Mouse (Mus musculus) brain, embryonic 14.5 days (tissue): ENCODE results near the gene Dcakd. TPM values are rescaled to one million over a fixed set of nuclear protein-coding genes. Genes with fewer than 3 reads are reported as not detected.
A peak's percentile ranks its signal among the peaks of the same experiment; 100 is the strongest.
"Not testable (repeated sequence)": the region's sequence is repeated elsewhere in the genome, so short reads cannot be mapped to it uniquely, and the experiment has no call there.

Source experiments
- DNase-seq: peaks from one replicate; pipeline ENCODE4 v3.0.0-alpha.2; 2011; ENCODE audit warnings: low read depth
- CTCF ChIP-seq: fragments of 200-500 bp; IDR thresholded peaks from 2 replicates; pipeline ENCODE4 v1.5.1; 2012; ENCODE audit warnings: inconsistent platforms, mild to moderate bottlenecking, moderate library complexity, borderline replicate concordance; ENCODE audit not compliant: insufficient read depth, insufficient read length; ENCODE audit errors: extremely low read depth
- POLR2A ChIP-seq: fragments of 200-500 bp; IDR thresholded peaks from 2 replicates; pipeline ENCODE4 v1.6.1; 2012; ENCODE audit warnings: mild to moderate bottlenecking, inconsistent platforms, borderline replicate concordance; ENCODE audit not compliant: poor library complexity, insufficient read depth, insufficient read length, severe bottlenecking; ENCODE audit errors: extremely low read depth
- polyA plus RNA-seq: library from polyadenylated mRNA; depleted of rRNA; stranded (reverse); fragments of >200 nt; gene quantifications from 2 replicates; pipeline ENCODE4 v1.2.3, GENCODE M21; 2012

Dcakd gene
- polyA plus RNA-seq, 1 experiment = 262 TPM

- DNase-seq = peak; percentile 72
Measured at GRCm38 (mm10) chr11:102992940-102993339, 35.2 kb downstream of the Dcakd start.

GRCm38 (mm10) chr11:102991681-102992080 lies 36.5 kb downstream of the Dcakd start:
- no peak for TF ChIP-seq CTCF
- peak; percentile 61 for DNase-seq

More at GRCm38 (mm10) chr11:102992940-102993339, 35.2 kb downstream of the Dcakd start:
- peak; percentile 88 for TF ChIP-seq CTCF
- TF ChIP-seq POLR2A = no peak

GRCm38 (mm10) chr11:102990152-102990663 lies 37.9 kb downstream of the Dcakd start:
- peak; percentile 51 for DNase-seq
- TF ChIP-seq POLR2A = no peak
- TF ChIP-seq CTCF = peak; percentile 43; the same call in 1 of the 2 replicates

- no peak for DNase-seq
- TF ChIP-seq POLR2A = no peak
- TF ChIP-seq CTCF = no peak
Measured at GRCm38 (mm10) chr11:102989641-102990151, 38.4 kb downstream of the Dcakd start.

- TF ChIP-seq CTCF = no peak
- TF ChIP-seq POLR2A = no peak
- DNase-seq = no peak
Measured at GRCm38 (mm10) chr11:102985160-102985559, 43.0 kb downstream of the Dcakd start.

- no peak for DNase-seq
- no peak for TF ChIP-seq POLR2A
- no peak for TF ChIP-seq CTCF
Measured at GRCm38 (mm10) chr11:102984615-102985014, 43.5 kb downstream of the Dcakd start.

- no peak for DNase-seq
- no peak for TF ChIP-seq POLR2A
- no peak for TF ChIP-seq CTCF
Measured at GRCm38 (mm10) chr11:102984086-102984485, 44.0 kb downstream of the Dcakd start.

- TF ChIP-seq POLR2A = no peak
- no peak for TF ChIP-seq CTCF
- DNase-seq = no peak
Measured at GRCm38 (mm10) chr11:102981151-102981890, 46.8 kb downstream of the Dcakd start.

GRCm38 (mm10) chr11:102978052-102978666 lies 50.0 kb downstream of the Dcakd start:
- TF ChIP-seq POLR2A (no peak), CTCF (no peak)
- DNase-seq = no peak

- TF ChIP-seq CTCF = peak; percentile 6; the same call in 1 of the 2 replicates
- DNase-seq = not testable (repeated sequence)
Measured at GRCm38 (mm10) chr11:102975966-102976365, 52.2 kb downstream of the Dcakd start.

GRCm38 (mm10) chr11:102972326-102972725 lies 55.8 kb downstream of the Dcakd start:
- DNase-seq = no peak
- TF ChIP-seq CTCF (no peak), POLR2A (no peak)

GRCm38 (mm10) chr11:102971604-102972003 lies 56.5 kb downstream of the Dcakd start:
- no peak for DNase-seq
- TF ChIP-seq CTCF (no peak), POLR2A (no peak)

GRCm38 (mm10) chr11:102964547-102965091 lies 63.5 kb downstream of the Dcakd start:
- TF ChIP-seq CTCF (no peak), POLR2A (no peak)
- no peak for DNase-seq

- peak; percentile 81 for DNase-seq
- TF ChIP-seq CTCF = no peak
- TF ChIP-seq POLR2A = no peak
Measured at GRCm38 (mm10) chr11:102963855-102964546, 64.1 kb downstream of the Dcakd start.
